Mouse (Mus musculus) layer of hippocampus, postnatal 36 days (tissue): ENCODE results near the gene Itln1. TPM values are rescaled to one million over a fixed set of nuclear protein-coding genes. Genes with fewer than 3 reads are reported as not detected.

Experiments used
- total RNA-seq, 2 experiments: library from RNA; stranded (reverse); gene quantifications; 2 replicates each; pipeline ENCODE4 v1.2.3; 2021

Gene Itln1
- total RNA-seq, 2 experiments from 2014 or later: not detected

Other genes starting within 250 kb of the Itln1 start
- gene Usp21, start 247.3 kb downstream of the Itln1 start, total RNA-seq: 10 to 100 TPM; 66.9 to 70.5 TPM
- 100 to 1,000 TPM; 101 to 112 TPM for gene Ufc1, start 240.3 kb downstream of the Itln1 start, total RNA-seq
- gene Dedd, start 206.1 kb downstream of the Itln1 start, total RNA-seq: 10 to 100 TPM; 36.5 to 41.3 TPM
- 10 to 100 TPM; 45.9 to 49.5 TPM for gene Nit1, start 189.6 kb downstream of the Itln1 start, total RNA-seq
- gene Pfdn2, start 189.6 kb downstream of the Itln1 start, total RNA-seq: 100 to 1,000 TPM; 160 to 166 TPM
- gene Klhdc9, start 174.5 kb downstream of the Itln1 start, total RNA-seq: 1 to 10 TPM; 4.1 to 4.7 TPM
- 1 to 10 TPM; 3.6 to 4.7 TPM for gene Nectin4, start 165.2 kb downstream of the Itln1 start, total RNA-seq
- 1 to 10 TPM; 2.0 to 2.1 TPM for gene Arhgap30, start 146.3 kb downstream of the Itln1 start, total RNA-seq
- gene Usf1, start 124.0 kb downstream of the Itln1 start, total RNA-seq: 100 to 1,000 TPM; 114 to 132 TPM
- 1 to 10 TPM; 4.1 to 5.9 TPM for gene Tstd1, start 116.4 kb downstream of the Itln1 start, total RNA-seq
- 1 to 10 TPM; 5.0 to 6.6 TPM for gene F11r, start 97.8 kb downstream of the Itln1 start, total RNA-seq
- 1 to 10 TPM; 6.8 to 7.1 TPM for gene Alyref2, start 31.8 kb downstream of the Itln1 start, total RNA-seq
- not detected for gene Cd244a, start 23.9 kb upstream of the Itln1 start, total RNA-seq
- not detected for gene Ly9, start 72.1 kb upstream of the Itln1 start, total RNA-seq
- gene Slamf7, start 117.7 kb upstream of the Itln1 start, total RNA-seq: not detected
- under 1 TPM in 1 of 2 experiments, not detected in 1; 0.77 TPM for gene Cd48, start 146.7 kb upstream of the Itln1 start, total RNA-seq
- under 1 TPM; 0.10 to 0.17 TPM for gene Slamf1, start 231.8 kb upstream of the Itln1 start, total RNA-seq